Mouse (Mus musculus) neural tube, embryonic 11.5 days (tissue): ENCODE data around the gene U2surp. TPM values are rescaled to one million over a fixed set of nuclear protein-coding genes. Genes with fewer than 3 reads are reported as not detected.

Experiments used
- ATAC-seq: fragments of 200-750 bp; cut with Nextera tagmentation; 2 replicates; pipeline ENCODE4 v1.8.0; 2017; ENCODE audit warnings: moderate number of reproducible peaks, mild to moderate bottlenecking, moderate TSS enrichment, moderate library complexity; ENCODE audit not compliant: insufficient read depth, low FRiP score, low TSS enrichment
- DNase-seq: peaks from one replicate; pipeline ENCODE4 v3.0.0-alpha.2; 2015; ENCODE audit warnings: low spot score
- H3K27ac ChIP-seq: fragments of 300-500 bp; sonication (generic); 2 replicates; pipeline ENCODE4 v1.5.1; 2014; ENCODE audit warnings: low read depth, mild to moderate bottlenecking, low read length
- H3K27me3 ChIP-seq: fragments of 300-500 bp; sonication (generic); 2 replicates; pipeline ENCODE4 v1.6.1; 2014; ENCODE audit warnings: mild to moderate bottlenecking, low read length, mixed read lengths; ENCODE audit not compliant: control insufficient read depth, insufficient read depth
- H3K36me3 ChIP-seq: fragments of 300-500 bp; sonication (generic); 2 replicates; pipeline ENCODE4 v1.6.1; 2014; ENCODE audit warnings: mild to moderate bottlenecking, low read length, moderate library complexity, mixed read lengths; ENCODE audit not compliant: control insufficient read depth, insufficient read depth
- H3K4me1 ChIP-seq: fragments of 300-500 bp; sonication (generic); 2 replicates; pipeline ENCODE4 v1.6.1; 2014; ENCODE audit warnings: low read length, mixed read lengths; ENCODE audit not compliant: control insufficient read depth, insufficient read depth
- H3K4me2 ChIP-seq: fragments of 300-500 bp; sonication (generic); 2 replicates; pipeline ENCODE4 v1.6.1; 2014; ENCODE audit warnings: low read depth, mild to moderate bottlenecking, moderate library complexity
- H3K4me3 ChIP-seq: fragments of 300-500 bp; sonication (generic); 2 replicates; pipeline ENCODE4 v1.5.1; 2014; ENCODE audit warnings: low read depth, low read length
- H3K9ac ChIP-seq: fragments of 300-500 bp; sonication (generic); 2 replicates; pipeline ENCODE4 v1.6.1; 2014; ENCODE audit warnings: mild to moderate bottlenecking, low read length
- H3K9me3 ChIP-seq: fragments of 300-500 bp; sonication (generic); 2 replicates; pipeline ENCODE4 v1.6.1; 2016; ENCODE audit warnings: low read length; ENCODE audit not compliant: control insufficient read depth
- WGBS: fragments of 180-500 bp; shearing (Covaris S2); extraction: QIAGEN DNeasy Blood & Tissue Kit; methylation state at CpG from one replicate; pipeline ENCODE4 v1.1.7; 2014; 5-methylcytosine and 5-hydroxymethylcytosine counted together
- polyA plus RNA-seq: library from polyadenylated mRNA; unstranded; fragments of >200 nt; fragmentation: Nextera tagmentation; extraction: Ambion mirVana; gene quantifications from 2 replicates; pipeline ENCODE4 v1.2.1, GENCODE M21; 2014

Gene U2surp
- polyA plus RNA-seq, 1 experiment from 2014 or later = 119 TPM

GRCm38 (mm10) chr9:95412047-95412446, 99.7 kb downstream of the U2surp start:
- H3K36me3 ChIP-seq = no peaks in the 10 kb centered on the region
- WGBS = 73% methylated on average over 4 of the region's 4 CpGs
- H3K4me3 ChIP-seq = no peak overlapping the region
- H3K27ac ChIP-seq = no peak overlapping the region
- ATAC-seq = no peak
- DNase-seq = no peak
- no peaks in the 10 kb centered on the region for H3K27me3 ChIP-seq
- H3K9me3 ChIP-seq = no peaks in the 10 kb centered on the region
- H3K4me2 ChIP-seq = no peak overlapping the region
- no peak overlapping the region for H3K9ac ChIP-seq
- no peaks in the 10 kb centered on the region for H3K4me1 ChIP-seq

GRCm38 (mm10) chr9:95407586-95408220, 104.1 kb downstream of the U2surp start:
- Histone ChIP-seq H3K4me2 (peak overlapping the region; percentile 95), H3K9me3 (no peaks in the 10 kb centered on the region), H3K4me1 (peaks cover 6% of the 10 kb centered on the region; the same call in 1 of the 2 replicates), H3K27ac (peak overlapping the region; percentile 72), H3K4me3 (peak overlapping the region; percentile 63), H3K9ac (peak overlapping the region; percentile 80), H3K36me3 (0 out of 2 replicates have a peak, but pooled peaks cover 3% of the 10 kb centered on the region), H3K27me3 (no peaks in the 10 kb centered on the region)
- under 1% methylated on average over 24 of the region's 24 CpGs for WGBS
- DNase-seq (no peak), ATAC-seq (peak; percentile 15; the same call in 1 of the 2 replicates)

Other genes with a start within 250 kb of the U2surp start
- 8.2 and 8.7 TPM in 2 replicates for gene Chst2, start 105.3 kb downstream of the U2surp start, polyA plus RNA-seq
- 0.59 and 0.80 TPM in 2 replicates for gene Paqr9, start 47.7 kb upstream of the U2surp start, polyA plus RNA-seq
- 2.1 and 2.8 TPM in 2 replicates for gene Pcolce2, start 125.6 kb upstream of the U2surp start, polyA plus RNA-seq
- 2.1 and 3.2 TPM in 2 replicates for gene Trpc1, start 238.4 kb upstream of the U2surp start, polyA plus RNA-seq